Mouse (Mus musculus) gastrocnemius, postnatal 10 days (tissue): ENCODE data around the gene Gif. TPM values are rescaled to one million over a fixed set of nuclear protein-coding genes. Genes with fewer than 3 reads are reported as not detected.

ENCODE experiments used
- DNase-seq: peaks from one replicate; pipeline ENCODE4 v3.0.0; 2021; ENCODE audit warnings: mixed read lengths
- total RNA-seq, 2 experiments: library from RNA; stranded (reverse); gene quantifications; 2 replicates each; pipeline ENCODE4 v1.2.3; 2021

Gif gene
- total RNA-seq, 2 experiments from 2014 or later, result not detected

GRCm38 (mm10) chr19:11794447-11794846 is 47.1 kb downstream of the Gif start:
- no peak for DNase-seq

- no peak for DNase-seq
Observed at GRCm38 (mm10) chr19:11800531-11801315, 53.4 kb downstream of the Gif start.

DNA sequence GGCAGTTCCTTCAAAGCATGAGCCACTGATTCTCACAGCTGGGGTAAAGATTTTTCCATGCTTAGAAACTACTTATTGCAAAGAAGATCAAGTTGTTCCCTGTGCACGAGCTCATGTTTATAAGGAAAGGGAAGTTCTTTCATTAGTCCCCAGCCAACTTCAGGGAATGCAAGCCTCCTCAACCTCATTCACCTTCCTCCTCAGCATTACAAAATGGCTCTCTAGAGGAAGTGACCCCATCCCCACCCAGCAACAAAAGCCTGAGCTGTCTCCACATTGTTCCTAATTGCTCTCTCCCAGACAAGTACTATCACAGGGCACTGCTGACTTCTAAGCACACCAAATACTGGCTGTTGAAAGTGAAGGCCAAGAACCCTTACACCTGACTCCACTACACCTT is 57.1 kb downstream of the Gif start:
- DNase-seq, result no peak

DNA sequence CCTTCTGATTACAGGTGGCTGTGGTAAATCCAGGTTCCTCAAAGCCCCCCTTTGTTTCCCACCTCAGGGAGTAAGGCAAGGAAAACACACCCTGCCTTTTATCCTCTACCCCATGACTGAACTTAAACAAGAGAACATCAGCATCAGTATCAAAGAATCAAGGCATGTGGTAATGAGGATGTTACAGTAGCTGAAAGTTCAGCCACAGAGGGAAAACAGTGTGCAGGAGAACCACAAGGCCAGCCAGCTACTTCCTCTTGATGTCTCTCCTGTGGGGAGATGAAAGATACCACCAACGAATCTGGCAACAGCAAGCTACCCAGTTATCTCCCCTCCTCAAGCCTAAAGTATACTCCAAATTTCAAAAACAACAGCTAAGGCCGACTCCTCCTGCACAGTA is 59.9 kb downstream of the Gif start:
- DNase-seq, result no peak

- DNase-seq, result no peak
Observed at GRCm38 (mm10) chr19:11807822-11808221, 60.5 kb downstream of the Gif start.

GRCm38 (mm10) chr19:11808452-11808851 is 61.1 kb downstream of the Gif start:
- DNase-seq, result no peak

GRCm38 (mm10) chr19:11810003-11810758 is 62.8 kb downstream of the Gif start:
- no peak for DNase-seq

- no peak for DNase-seq
Observed at GRCm38 (mm10) chr19:11810856-11811255, 63.5 kb downstream of the Gif start.

- no peak for DNase-seq
Observed at GRCm38 (mm10) chr19:11811688-11812365, 64.5 kb downstream of the Gif start.

Other genes with a start within 250 kb of the Gif start
- 1 to 10 TPM; 1.8 to 4.2 TPM for gene Ms4a6b, start 231.0 kb upstream of the Gif start, total RNA-seq
- 1 to 10 TPM; 2.7 to 2.8 TPM for gene Ms4a4d, start 210.8 kb upstream of the Gif start, total RNA-seq
- gene Ms4a6d, start 142.7 kb upstream of the Gif start, total RNA-seq, result 1 to 10 TPM; 2.2 to 2.7 TPM
- gene Ms4a2, start 123.8 kb upstream of the Gif start, total RNA-seq, result under 1 TPM; 0.12 to 0.29 TPM
- gene Ms4a3, start 106.7 kb upstream of the Gif start, total RNA-seq, result under 1 TPM in 1 of 2 experiments, not detected in 1; 0.27 TPM
- not detected for gene Oosp2, start 87.0 kb upstream of the Gif start, total RNA-seq
- not detected for gene Oosp1, start 56.4 kb upstream of the Gif start, total RNA-seq
- gene Oosp3, start 50.5 kb upstream of the Gif start, total RNA-seq, result not detected
- 10 to 100 TPM; 37.4 to 46.0 TPM for gene Mrpl16, start 22.8 kb downstream of the Gif start, total RNA-seq
- gene Stx3, start 71.8 kb downstream of the Gif start, total RNA-seq, result 1 to 10 TPM; 2.0 to 2.4 TPM
- not detected for gene Olfr1417, start 91.7 kb downstream of the Gif start, total RNA-seq
- gene Olfr1418, start 113.5 kb downstream of the Gif start, total RNA-seq, result not detected
- not detected for gene Olfr1419, start 127.6 kb downstream of the Gif start, total RNA-seq
- not detected for gene Olfr1420, start 139.0 kb downstream of the Gif start, total RNA-seq
- gene Patl1, start 164.8 kb downstream of the Gif start, total RNA-seq, result 10 to 100 TPM; 25.1 to 28.3 TPM
- 10 to 100 TPM; 77.5 to 77.9 TPM for gene Osbp, start 218.4 kb downstream of the Gif start, total RNA-seq